Mouse (Mus musculus): ENCODE results near the gene Olfr132. TPM values are rescaled to one million over a fixed set of nuclear protein-coding genes. Genes with fewer than 3 reads are reported as not detected.

The Olfr132 gene
- total and polyA plus RNA-seq, 3 experiments = not detected

GRCm38 (mm10) chr17:38088593-38088992 is 45.7 kb downstream of the Olfr132 start, which contains the start of gene Olfr131:
Gene Olfr131 (minus strand): TSS chr17:38088693.
- no peak for TF ChIP-seq MAFK (IDR thresholded peaks at IDR 0.05; ENCODE audit: borderline replicate concordance, low read depth, low read length)
- TF ChIP-seq JUND (IDR thresholded peaks at IDR 0.05; ENCODE audit: low read depth, low read length) = no peak
- no peak for TF ChIP-seq ZMIZ1 (IDR thresholded peaks at IDR 0.05; ENCODE audit: low read depth, low read length)
- no peak for TF ChIP-seq KAT2A (conservative IDR thresholded peaks at IDR 0.05; ENCODE audit: low read depth, low read length)
- no peak for TF ChIP-seq USF1 (IDR thresholded peaks at IDR 0.05; ENCODE audit: low read depth, low read length)
- no peak for TF ChIP-seq ETS1 (IDR thresholded peaks at IDR 0.05; ENCODE audit: low read depth, low read length)
- Histone ChIP-seq H3K36me3 (ENCODE audit: control insufficient read depth in 1 of 2, insufficient read depth in 2 of 2, low read length in 2 of 2) (no peaks in the 10 kb centered on the region), H3K9me3 (replicated peaks; ENCODE audit: insufficient read depth, low read length) (no peaks in the 10 kb centered on the region), H3K79me2 (ENCODE audit: control insufficient read depth, insufficient read depth, low read length, poor library complexity) (no peaks in the 10 kb centered on the region), H3K4me1 (ENCODE audit: control insufficient read depth in 1 of 2, insufficient read depth in 2 of 2, low read length in 2 of 2) (no peaks in the 10 kb centered on the region), H3K9ac (ENCODE audit: control insufficient read depth, low read depth, low read length, poor library complexity, severe bottlenecking) (no peak within 1 kb of the TSS), H3K27ac (ENCODE audit: control insufficient read depth, low read depth, low read length) (no peak within 1 kb of the TSS), H3K27me3 (ENCODE audit: control insufficient read depth in 1 of 2, insufficient read depth in 2 of 2, low read length in 2 of 2) (no peaks in the 10 kb centered on the region), H3K4me3 (ENCODE audit: control insufficient read depth in 1 of 2, insufficient read depth in 1 of 2, low read depth in 2 of 2, low read length in 2 of 2) (no peak within 1 kb of the TSS)
- no peak for DNase-seq (ENCODE audit: low read depth, low spot score)

GRCm38 (mm10) chr17:38082364-38082763 is 52.0 kb downstream of the Olfr132 start:
- H3K79me2 ChIP-seq (ENCODE audit: control insufficient read depth, insufficient read depth, low read length, poor library complexity) = no peaks in the 10 kb centered on the region
- H3K4me1 ChIP-seq (ENCODE audit: control insufficient read depth in 1 of 2, insufficient read depth in 2 of 2, low read length in 2 of 2) = peaks cover 0 to 4% of the 10 kb centered on the region in 2 experiments; a peak in 1 of 4 replicates
- H3K27ac ChIP-seq (ENCODE audit: control insufficient read depth, low read depth, low read length) = no peak overlapping the region
- H3K9ac ChIP-seq (ENCODE audit: control insufficient read depth, low read depth, low read length, poor library complexity, severe bottlenecking) = no peak overlapping the region
- no peaks in the 10 kb centered on the region for H3K27me3 ChIP-seq (ENCODE audit: control insufficient read depth in 1 of 2, insufficient read depth in 2 of 2, low read length in 2 of 2)
- H3K4me3 ChIP-seq (ENCODE audit: control insufficient read depth in 1 of 2, insufficient read depth in 1 of 2, low read depth in 2 of 2, low read length in 2 of 2) = no peak overlapping the region
- peak; percentile 38 for DNase-seq (ENCODE audit: low read depth, low spot score)
- H3K36me3 ChIP-seq (ENCODE audit: control insufficient read depth in 1 of 2, insufficient read depth in 2 of 2, low read length in 2 of 2) = no peaks in the 10 kb centered on the region; a peak in 1 of 4 replicates
- H3K9me3 ChIP-seq (replicated peaks; ENCODE audit: insufficient read depth, low read length) = no peaks in the 10 kb centered on the region
- TF ChIP-seq EP300 (IDR thresholded peaks at IDR 0.05; ENCODE audit: low read depth in 1 of 2, low read length in 2 of 2) (peak; percentile 47 to 71), TAL1 (IDR thresholded peaks at IDR 0.05; ENCODE audit: low read length) (peak; percentile 30; the same call in 1 of the 2 replicates), GATA1 (IDR thresholded peaks at IDR 0.05; ENCODE audit: low read depth, low read length) (0 out of 2 replicates have a peak, but pooled peaks have one; percentile 31), ZNF384 (IDR thresholded peaks at IDR 0.05; ENCODE audit: low read depth, low read length) (no peak), TCF12 (IDR thresholded peaks at IDR 0.05; ENCODE audit: low read depth, low read length) (peak; percentile 76), MAFK (IDR thresholded peaks at IDR 0.05; ENCODE audit: borderline replicate concordance, low read depth, low read length) (no peak), HCFC1 (IDR thresholded peaks at IDR 0.05; ENCODE audit: low read depth, low read length) (no peak), GABPA (IDR thresholded peaks at IDR 0.05; ENCODE audit: low read depth, low read length) (no peak), KAT2A (conservative IDR thresholded peaks at IDR 0.05; ENCODE audit: low read depth, low read length) (no peak), ZC3H11A (IDR thresholded peaks at IDR 0.05; ENCODE audit: low read depth, low read length) (no peak), ETS1 (IDR thresholded peaks at IDR 0.05; ENCODE audit: low read depth, low read length) (peak; percentile 86)

Other genes starting within 250 kb of the Olfr132 start
- gene Olfr127, start 234.1 kb downstream of the Olfr132 start, total RNA-seq (2012; rRNA removed) = not detected in 2 replicates
- under 1 TPM in 1 of 2 experiments, not detected in 1; 0.11 TPM for gene Olfr127, start 234.1 kb downstream of the Olfr132 start, polyA plus RNA-seq (2012; ENCODE audit: insufficient read depth in 1 of 2, insufficient read length in 2 of 2, low read depth in 1 of 2, low replicate concordance in 2 of 2, missing spikeins in 1 of 2)
- not detected in 2 replicates for gene Olfr128, start 214.0 kb downstream of the Olfr132 start, total RNA-seq (2012; rRNA removed)
- gene Olfr128, start 214.0 kb downstream of the Olfr132 start, polyA plus RNA-seq (2012; ENCODE audit: insufficient read depth in 1 of 2, insufficient read length in 2 of 2, low read depth in 1 of 2, low replicate concordance in 2 of 2, missing spikeins in 1 of 2) = not detected
- gene Olfr761, start 181.4 kb downstream of the Olfr132 start, total RNA-seq (2012; rRNA removed) = not detected in 2 replicates
- gene Olfr761, start 181.4 kb downstream of the Olfr132 start, polyA plus RNA-seq (2012; ENCODE audit: insufficient read depth in 1 of 2, insufficient read length in 2 of 2, low read depth in 1 of 2, low replicate concordance in 2 of 2, missing spikeins in 1 of 2) = not detected
- not detected in 2 replicates for gene Olfr129, start 74.4 kb downstream of the Olfr132 start, total RNA-seq (2012; rRNA removed)
- gene Olfr129, start 74.4 kb downstream of the Olfr132 start, polyA plus RNA-seq (2012; ENCODE audit: insufficient read depth in 1 of 2, insufficient read length in 2 of 2, low read depth in 1 of 2, low replicate concordance in 2 of 2, missing spikeins in 1 of 2) = not detected
- gene Olfr130, start 70.6 kb downstream of the Olfr132 start, total RNA-seq (2012; rRNA removed) = not detected in 2 replicates
- gene Olfr130, start 70.6 kb downstream of the Olfr132 start, polyA plus RNA-seq (2012; ENCODE audit: insufficient read depth in 1 of 2, insufficient read length in 2 of 2, low read depth in 1 of 2, low replicate concordance in 2 of 2, missing spikeins in 1 of 2) = not detected
- not detected in 2 replicates for gene Olfr131, start 45.8 kb downstream of the Olfr132 start, total RNA-seq (2012; rRNA removed)
- gene Olfr131, start 45.8 kb downstream of the Olfr132 start, polyA plus RNA-seq (2012; ENCODE audit: insufficient read depth in 1 of 2, insufficient read length in 2 of 2, low read depth in 1 of 2, low replicate concordance in 2 of 2, missing spikeins in 1 of 2) = not detected
- gene Olfr133, start 10.8 kb upstream of the Olfr132 start, total RNA-seq (2012; rRNA removed) = not detected in 2 replicates
- gene Olfr133, start 10.8 kb upstream of the Olfr132 start, polyA plus RNA-seq (2012; ENCODE audit: insufficient read depth in 1 of 2, insufficient read length in 2 of 2, low read depth in 1 of 2, low replicate concordance in 2 of 2, missing spikeins in 1 of 2) = not detected
- gene Olfr134, start 36.9 kb upstream of the Olfr132 start, total RNA-seq (2012; rRNA removed) = not detected in 2 replicates
- not detected for gene Olfr134, start 36.9 kb upstream of the Olfr132 start, polyA plus RNA-seq (2012; ENCODE audit: insufficient read depth in 1 of 2, insufficient read length in 2 of 2, low read depth in 1 of 2, low replicate concordance in 2 of 2, missing spikeins in 1 of 2)
- gene Olfr135, start 69.8 kb upstream of the Olfr132 start, total RNA-seq (2012; rRNA removed) = not detected in 2 replicates
- not detected for gene Olfr135, start 69.8 kb upstream of the Olfr132 start, polyA plus RNA-seq (2012; ENCODE audit: insufficient read depth in 1 of 2, insufficient read length in 2 of 2, low read depth in 1 of 2, low replicate concordance in 2 of 2, missing spikeins in 1 of 2)
- gene Olfr138, start 126.5 kb upstream of the Olfr132 start, total RNA-seq (2012; rRNA removed) = not detected in 2 replicates
- gene Olfr138, start 126.5 kb upstream of the Olfr132 start, polyA plus RNA-seq (2012; ENCODE audit: insufficient read depth in 1 of 2, insufficient read length in 2 of 2, low read depth in 1 of 2, low replicate concordance in 2 of 2, missing spikeins in 1 of 2) = not detected
- not detected in 2 replicates for gene Olfr137, start 173.0 kb upstream of the Olfr132 start, total RNA-seq (2012; rRNA removed)
- not detected for gene Olfr137, start 173.0 kb upstream of the Olfr132 start, polyA plus RNA-seq (2012; ENCODE audit: insufficient read depth in 1 of 2, insufficient read length in 2 of 2, low read depth in 1 of 2, low replicate concordance in 2 of 2, missing spikeins in 1 of 2)
- gene Olfr136, start 195.3 kb upstream of the Olfr132 start, total RNA-seq (2012; rRNA removed) = not detected in 2 replicates
- gene Olfr136, start 195.3 kb upstream of the Olfr132 start, polyA plus RNA-seq (2012; ENCODE audit: insufficient read depth in 1 of 2, insufficient read length in 2 of 2, low read depth in 1 of 2, low replicate concordance in 2 of 2, missing spikeins in 1 of 2) = not detected